Mouse (Mus musculus): Measurements from ENCODE around the gene Kif18b. TPM values are rescaled to one million over a fixed set of nuclear protein-coding genes. Genes with fewer than 3 reads are reported as not detected.
A peak's percentile ranks its signal among the peaks of the same experiment; 100 is the strongest.

Gene Kif18b
- polyA plus RNA-seq, 1 experiment from 2014 or later, result 10.6 TPM

GRCm38 (mm10) chr11:102895779-102896178 is 29.1 kb downstream of the Kif18b start:
- Histone ChIP-seq H3K4me2 (ENCODE audit: low read depth, severe bottlenecking) (no peak overlapping the region), H3K27me3 (ENCODE audit: control insufficient read depth, insufficient read depth, low read length) (peaks cover 22% of the 10 kb centered on the region), H3K9me3 (ENCODE audit: control insufficient read depth, low read length) (no peaks in the 10 kb centered on the region), H3K36me3 (ENCODE audit: control insufficient read depth, insufficient read depth, low read length) (no peaks in the 10 kb centered on the region), H3K4me3 (ENCODE audit: low read depth, low read length) (no peak overlapping the region), H3K9ac (ENCODE audit: low read length) (peak overlapping the region; percentile 7; the same call in 1 of the 2 replicates), H3K27ac (replicated peaks; ENCODE audit: low read depth, low read length) (no peak overlapping the region), H3K4me1 (ENCODE audit: control insufficient read depth, insufficient read depth, low read length) (peaks cover 6% of the 10 kb centered on the region)
- no peak for DNase-seq (ENCODE audit: low spot score)
- ATAC-seq (ENCODE audit: insufficient number of reproducible peaks, low FRiP score, low TSS enrichment, low read depth), result no peak
- WGBS, result 74% methylated on average over 9 of the region's 9 CpGs

GRCm38 (mm10) chr11:102894716-102895115 is 30.2 kb downstream of the Kif18b start:
- Histone ChIP-seq H3K4me1 (ENCODE audit: control insufficient read depth, insufficient read depth, low read length) (peaks cover 6% of the 10 kb centered on the region), H3K27me3 (ENCODE audit: control insufficient read depth, insufficient read depth, low read length) (peaks cover 22% of the 10 kb centered on the region), H3K4me2 (ENCODE audit: low read depth, severe bottlenecking) (no peak overlapping the region), H3K9me3 (ENCODE audit: control insufficient read depth, low read length) (no peaks in the 10 kb centered on the region), H3K27ac (replicated peaks; ENCODE audit: low read depth, low read length) (no peak overlapping the region), H3K9ac (ENCODE audit: low read length) (no peak overlapping the region), H3K36me3 (ENCODE audit: control insufficient read depth, insufficient read depth, low read length) (no peaks in the 10 kb centered on the region), H3K4me3 (ENCODE audit: low read depth, low read length) (no peak overlapping the region)
- DNase-seq (ENCODE audit: low spot score), result no peak
- 89% methylated on average over 4 of the region's 4 CpGs for WGBS
- no peak for ATAC-seq (ENCODE audit: insufficient number of reproducible peaks, low FRiP score, low TSS enrichment, low read depth)

- Histone ChIP-seq H3K9ac (ENCODE audit: low read length) (peak overlapping the region; percentile 58), H3K36me3 (ENCODE audit: control insufficient read depth, insufficient read depth, low read length) (no peaks in the 10 kb centered on the region), H3K9me3 (ENCODE audit: control insufficient read depth, low read length) (no peaks in the 10 kb centered on the region), H3K4me2 (ENCODE audit: low read depth, severe bottlenecking) (peak overlapping the region; percentile 67), H3K4me1 (ENCODE audit: control insufficient read depth, insufficient read depth, low read length) (peaks cover 6% of the 10 kb centered on the region), H3K27me3 (ENCODE audit: control insufficient read depth, insufficient read depth, low read length) (peaks cover 22% of the 10 kb centered on the region), H3K4me3 (ENCODE audit: low read depth, low read length) (peak overlapping the region; percentile 37), H3K27ac (replicated peaks; ENCODE audit: low read depth, low read length) (no peak overlapping the region)
- ATAC-seq (ENCODE audit: insufficient number of reproducible peaks, low FRiP score, low TSS enrichment, low read depth) (no peak), DNase-seq (ENCODE audit: low spot score) (peak; percentile 86)
- WGBS, result 2% methylated on average over 43 of the region's 43 CpGs
Observed at GRCm38 (mm10) chr11:102893015-102893651, 31.8 kb downstream of the Kif18b start.

DNA sequence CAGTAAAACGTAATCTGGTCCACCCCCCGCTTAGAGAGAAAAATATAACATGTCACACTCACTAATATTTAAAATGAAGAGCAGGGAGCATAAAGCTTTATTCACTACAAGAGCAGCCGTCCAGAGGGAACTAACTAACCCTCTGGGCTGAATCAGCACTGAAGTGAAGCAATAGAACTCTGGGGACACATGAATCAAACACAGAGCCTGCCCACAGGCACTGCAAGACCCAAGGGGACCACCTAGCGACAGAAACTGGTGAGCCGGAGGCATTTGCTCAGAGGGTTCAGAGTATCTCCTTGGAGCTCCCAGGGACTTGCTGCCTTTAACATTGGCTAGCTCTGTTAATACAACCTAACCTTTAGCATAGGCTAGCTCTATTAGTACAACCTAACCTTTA is 34.8 kb downstream of the Kif18b start:
- Histone ChIP-seq H3K36me3 (ENCODE audit: control insufficient read depth, insufficient read depth, low read length) (no peaks in the 10 kb centered on the region), H3K4me3 (ENCODE audit: low read depth, low read length) (no peak overlapping the region), H3K27ac (replicated peaks; ENCODE audit: low read depth, low read length) (no peak overlapping the region), H3K9ac (ENCODE audit: low read length) (no peak overlapping the region), H3K4me1 (ENCODE audit: control insufficient read depth, insufficient read depth, low read length) (peaks cover 6% of the 10 kb centered on the region), H3K27me3 (ENCODE audit: control insufficient read depth, insufficient read depth, low read length) (peaks cover 19% of the 10 kb centered on the region), H3K9me3 (ENCODE audit: control insufficient read depth, low read length) (no peaks in the 10 kb centered on the region), H3K4me2 (ENCODE audit: low read depth, severe bottlenecking) (no peak overlapping the region)
- DNase-seq (ENCODE audit: low spot score) (no peak), ATAC-seq (ENCODE audit: insufficient number of reproducible peaks, low FRiP score, low TSS enrichment, low read depth) (no peak)
- WGBS, result 61% methylated on average over 5 of the region's 5 CpGs

GRCm38 (mm10) chr11:102888135-102888534 is 36.8 kb downstream of the Kif18b start:
- no peak for ATAC-seq (ENCODE audit: insufficient number of reproducible peaks, low FRiP score, low TSS enrichment, low read depth)
- Histone ChIP-seq H3K27me3 (ENCODE audit: control insufficient read depth, insufficient read depth, low read length) (0 out of 2 replicates have a peak, but pooled peaks cover 6% of the 10 kb centered on the region), H3K4me3 (ENCODE audit: low read depth, low read length) (no peak overlapping the region)

GRCm38 (mm10) chr11:102887433-102887832 is 37.5 kb downstream of the Kif18b start:
- no peaks in the 10 kb centered on the region for H3K9me3 ChIP-seq (ENCODE audit: control insufficient read depth, low read length)
- no peak for ATAC-seq (ENCODE audit: insufficient number of reproducible peaks, low FRiP score, low TSS enrichment, low read depth)
- 82% methylated on average over 5 of the region's 5 CpGs for WGBS
- H3K4me1 ChIP-seq (ENCODE audit: control insufficient read depth, insufficient read depth, low read length), result no peaks in the 10 kb centered on the region
- 0 out of 2 replicates have a peak, but pooled peaks cover 4% of the 10 kb centered on the region for H3K27me3 ChIP-seq (ENCODE audit: control insufficient read depth, insufficient read depth, low read length)
- H3K36me3 ChIP-seq (ENCODE audit: control insufficient read depth, insufficient read depth, low read length), result no peaks in the 10 kb centered on the region
- no peak overlapping the region for H3K27ac ChIP-seq (replicated peaks; ENCODE audit: low read depth, low read length)
- no peak overlapping the region for H3K4me3 ChIP-seq (ENCODE audit: low read depth, low read length)
- no peak for DNase-seq (ENCODE audit: low spot score)
- H3K9ac ChIP-seq (ENCODE audit: low read length), result no peak overlapping the region
- H3K4me2 ChIP-seq (ENCODE audit: low read depth, severe bottlenecking), result no peak overlapping the region

More at GRCm38 (mm10) chr11:102888135-102888534, 36.8 kb downstream of the Kif18b start:
- Histone ChIP-seq H3K9me3 (ENCODE audit: control insufficient read depth, low read length) (no peaks in the 10 kb centered on the region), H3K9ac (ENCODE audit: low read length) (no peak overlapping the region), H3K36me3 (ENCODE audit: control insufficient read depth, insufficient read depth, low read length) (no peaks in the 10 kb centered on the region), H3K4me2 (ENCODE audit: low read depth, severe bottlenecking) (no peak overlapping the region), H3K4me1 (ENCODE audit: control insufficient read depth, insufficient read depth, low read length) (no peaks in the 10 kb centered on the region), H3K27ac (replicated peaks; ENCODE audit: low read depth, low read length) (no peak overlapping the region)
- no peak for DNase-seq (ENCODE audit: low spot score)
- 77% methylated on average over 3 of the region's 3 CpGs for WGBS

DNA sequence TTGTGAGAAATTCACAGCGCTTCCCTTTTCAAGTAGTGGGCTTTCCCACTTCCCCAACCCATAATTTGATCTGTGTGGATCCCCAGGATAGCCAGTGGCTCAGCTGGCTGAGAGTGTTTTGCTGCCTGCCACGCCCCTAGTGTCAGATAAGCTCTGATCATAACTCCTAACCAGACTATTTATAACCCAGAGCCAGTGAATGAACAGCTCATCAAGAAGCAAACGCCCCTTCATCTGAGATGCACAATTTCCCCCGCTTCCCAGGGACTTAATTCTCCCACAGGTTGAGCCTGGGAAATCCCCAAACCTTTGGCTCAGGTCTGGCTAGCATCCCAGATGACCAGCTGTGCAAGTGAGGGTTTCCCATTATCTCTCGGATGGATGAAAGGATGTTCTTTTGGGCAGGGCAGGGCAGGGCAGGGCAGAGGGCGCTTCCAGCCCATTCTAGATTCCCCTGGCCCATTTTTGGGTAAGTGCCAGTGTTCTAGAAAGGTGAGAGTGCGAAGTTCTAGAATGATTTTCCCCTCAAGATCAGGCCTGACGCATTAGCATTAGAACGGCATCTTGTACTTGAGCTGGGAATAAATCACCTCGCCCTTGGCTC is 40.2 kb downstream of the Kif18b start, which contains the start of gene Fam187a:
Fam187a (plus strand) TSS at position 554 of the 604 bp plus-strand sequence.
- no peak within 1 kb of the TSS for H3K9ac ChIP-seq (ENCODE audit: low read length)
- H3K4me2 ChIP-seq (ENCODE audit: low read depth, severe bottlenecking), result no peak within 1 kb of the TSS
- no peak within 1 kb of the TSS for H3K27ac ChIP-seq (replicated peaks; ENCODE audit: low read depth, low read length)
- no peaks in the 10 kb centered on the region for H3K9me3 ChIP-seq (ENCODE audit: control insufficient read depth, low read length)
- 63% methylated on average over 10 of the region's 10 CpGs for WGBS
- ATAC-seq (ENCODE audit: insufficient number of reproducible peaks, low FRiP score, low TSS enrichment, low read depth) (no peak), DNase-seq (ENCODE audit: low spot score) (no peak)
- H3K36me3 ChIP-seq (ENCODE audit: control insufficient read depth, insufficient read depth, low read length), result no peaks in the 10 kb centered on the region
- no peak within 1 kb of the TSS for H3K4me3 ChIP-seq (ENCODE audit: low read depth, low read length)
- H3K4me1 ChIP-seq (ENCODE audit: control insufficient read depth, insufficient read depth, low read length), result no peaks in the 10 kb centered on the region; the same call in 1 of the 2 replicates
- H3K27me3 ChIP-seq (ENCODE audit: control insufficient read depth, insufficient read depth, low read length), result 0 out of 2 replicates have a peak, but pooled peaks cover 4% of the 10 kb centered on the region

- Histone ChIP-seq H3K9me3 (ENCODE audit: control insufficient read depth, low read length) (no peaks in the 10 kb centered on the region), H3K4me3 (ENCODE audit: low read depth, low read length) (peak overlapping the region; percentile 80), H3K36me3 (ENCODE audit: control insufficient read depth, insufficient read depth, low read length) (no peaks in the 10 kb centered on the region; the same call in 1 of the 2 replicates), H3K27me3 (ENCODE audit: control insufficient read depth, insufficient read depth, low read length) (no peaks in the 10 kb centered on the region), H3K4me2 (ENCODE audit: low read depth, severe bottlenecking) (peak overlapping the region; percentile 68), H3K27ac (replicated peaks; ENCODE audit: low read depth, low read length) (no peak overlapping the region), H3K4me1 (ENCODE audit: control insufficient read depth, insufficient read depth, low read length) (peaks cover 5% of the 10 kb centered on the region; the same call in 1 of the 2 replicates), H3K9ac (ENCODE audit: low read length) (peak overlapping the region; percentile 83)
- no peak for DNase-seq (ENCODE audit: low spot score)
- ATAC-seq (ENCODE audit: insufficient number of reproducible peaks, low FRiP score, low TSS enrichment, low read depth), result peak; percentile 9; the same call in 1 of the 2 replicates
- 14% methylated on average over 13 of the region's 13 CpGs for WGBS
Observed at GRCm38 (mm10) chr11:102881314-102882198, 43.4 kb downstream of the Kif18b start.
